Mouse (Mus musculus) heart, postnatal 0 days (tissue): ENCODE data around the gene Farp1.

Experiments used
- CTCF ChIP-seq: IDR thresholded peaks from 2 replicates; pipeline ENCODE4 v1.5.1; 2016; ENCODE audit warnings: antibody characterized with exemption, control low read depth, low read depth
- EP300 ChIP-seq: IDR thresholded peaks from 2 replicates; pipeline ENCODE4 v1.6.1; 2016; ENCODE audit warnings: antibody characterized with exemption, low read depth

GRCm38 (mm10) chr14:121107707-121108285 is 72.8 kb downstream of the Farp1 start:
- TF ChIP-seq CTCF: no peak
- TF ChIP-seq EP300: no peak
